Mouse (Mus musculus) MEL (cell line): ENCODE results near the gene Sbds. TPM values are rescaled to one million over a fixed set of nuclear protein-coding genes. Genes with fewer than 3 reads are reported as not detected.

ENCODE experiments used
- DNase-seq: peaks from one replicate; pipeline ENCODE4 v3.0.0; 2011; ENCODE audit warnings: low read depth, low spot score
- H3K27ac ChIP-seq: 2 replicates; pipeline ENCODE4 v1.5.1; 2012; ENCODE audit warnings: low read depth, mild to moderate bottlenecking, control low read depth, low read length, moderate library complexity; ENCODE audit not compliant: control insufficient read depth
- H3K27me3 ChIP-seq, 2 experiments: fragments of 150-350 bp in 1 of 2; sonication (generic) in 1 of 2; 2 replicates each; pipeline ENCODE4 v1.6.1; 2012; ENCODE audit warnings: low read length in 2 of 2, mild to moderate bottlenecking in 2 of 2, improper control_type of control experiment in 1 of 2, moderate library complexity in 1 of 2; ENCODE audit not compliant: insufficient read depth in 2 of 2, control insufficient read depth in 1 of 2
- H3K36me3 ChIP-seq, 2 experiments: 2 replicates each; pipeline ENCODE4 v1.6.1; 2012 to 2014; ENCODE audit warnings: low read length in 2 of 2, improper control_type of control experiment in 1 of 2, inconsistent platforms in 1 of 2, mild to moderate bottlenecking in 1 of 2; ENCODE audit not compliant: insufficient read depth in 2 of 2, control insufficient read depth in 1 of 2
- H3K4me1 ChIP-seq, 2 experiments: fragments of 150-350 bp in 1 of 2; sonication (generic) in 1 of 2; 2 replicates each; pipeline ENCODE4 v1.6.1; 2012; ENCODE audit warnings: low read length in 2 of 2, improper control_type of control experiment in 1 of 2, mild to moderate bottlenecking in 1 of 2; ENCODE audit not compliant: insufficient read depth in 2 of 2, control insufficient read depth in 1 of 2
- H3K4me3 ChIP-seq, 2 experiments: fragments of 150-350 bp in 1 of 2; sonication (generic) in 1 of 2; 2 replicates each; pipeline ENCODE4 v1.5.1; 2012; ENCODE audit warnings: low read depth in 2 of 2, low read length in 2 of 2, mild to moderate bottlenecking in 2 of 2, moderate library complexity in 2 of 2, control low read depth in 1 of 2, improper control_type of control experiment in 1 of 2; ENCODE audit not compliant: control insufficient read depth in 1 of 2, insufficient read depth in 1 of 2
- H3K79me2 ChIP-seq: 2 replicates; pipeline ENCODE4 v1.6.1; 2012; ENCODE audit warnings: mild to moderate bottlenecking, low read length, moderate library complexity; ENCODE audit not compliant: control insufficient read depth, poor library complexity, insufficient read depth
- H3K9ac ChIP-seq: 2 replicates; pipeline ENCODE4 v1.6.1; 2012; ENCODE audit warnings: low read depth, mild to moderate bottlenecking, control low read depth, low read length, moderate library complexity; ENCODE audit not compliant: control insufficient read depth, poor library complexity, severe bottlenecking
- H3K9me3 ChIP-seq: fragments of 150-350 bp; sonication (generic); replicated peaks from 2 replicates; pipeline ENCODE4 v1.6.1; 2012; ENCODE audit warnings: mild to moderate bottlenecking, low read length, improper control_type of control experiment, moderate library complexity; ENCODE audit not compliant: insufficient read depth
- BHLHE40 ChIP-seq: IDR thresholded peaks from 2 replicates; pipeline ENCODE4 v1.6.1; 2012; ENCODE audit warnings: low read depth, mild to moderate bottlenecking, inconsistent platforms, low read length, improper control_type of control experiment, borderline replicate concordance
- CTCF ChIP-seq, 3 experiments: IDR thresholded peaks in 2 of 3; conservative IDR thresholded peaks in 1 of 3; 2 replicates each; pipeline ENCODE4 v1.5.1; 2011 to 2012; ENCODE audit warnings: low read length in 3 of 3, low read depth in 2 of 3, mild to moderate bottlenecking in 2 of 3, improper control_type of control experiment in 1 of 3, inconsistent platforms in 1 of 3, mixed read lengths in 1 of 3, moderate library complexity in 1 of 3; ENCODE audit not compliant: control insufficient read depth in 1 of 3, insufficient read depth in 1 of 3, poor library complexity in 1 of 3, severe bottlenecking in 1 of 3
- E2F4 ChIP-seq: IDR thresholded peaks from 2 replicates; pipeline ENCODE4 v1.6.1; 2011; ENCODE audit warnings: low read depth, low read length, improper control_type of control experiment, borderline replicate concordance
- EP300 ChIP-seq, 2 experiments: IDR thresholded peaks; 2 replicates each; pipeline ENCODE4 v1.6.1; 2011; ENCODE audit warnings: improper control_type of control experiment in 2 of 2, low read length in 2 of 2, low read depth in 1 of 2, mild to moderate bottlenecking in 1 of 2
- ETS1 ChIP-seq: IDR thresholded peaks from 2 replicates; pipeline ENCODE4 v1.6.1; 2012; ENCODE audit warnings: low read depth, mild to moderate bottlenecking, inconsistent platforms, low read length, improper control_type of control experiment, moderate library complexity
- GATA1 ChIP-seq: IDR thresholded peaks from 2 replicates; pipeline ENCODE4 v1.6.1; 2011; ENCODE audit warnings: low read depth, low read length, improper control_type of control experiment
- JUND ChIP-seq: IDR thresholded peaks from 2 replicates; pipeline ENCODE4 v1.6.1; 2011; ENCODE audit warnings: low read depth, mild to moderate bottlenecking, improper control_type of control experiment, low read length
- KAT2A ChIP-seq: conservative IDR thresholded peaks from 2 replicates; pipeline ENCODE4 v1.6.1; 2012; ENCODE audit warnings: low read depth, low read length, improper control_type of control experiment, inconsistent platforms
- MXI1 ChIP-seq: IDR thresholded peaks from 2 replicates; pipeline ENCODE4 v1.6.1; 2011; ENCODE audit warnings: mild to moderate bottlenecking, low read depth, low read length, improper control_type of control experiment
- MYC ChIP-seq: IDR thresholded peaks from 2 replicates; pipeline ENCODE4 v1.6.1; 2011; ENCODE audit warnings: low read depth, mild to moderate bottlenecking, low read length, improper control_type of control experiment, moderate library complexity
- NELFE ChIP-seq: IDR thresholded peaks from 2 replicates; pipeline ENCODE4 v1.6.1; 2011; ENCODE audit warnings: low read depth, low read length, improper control_type of control experiment
- POLR2A ChIP-seq, 2 experiments: IDR thresholded peaks; 2 replicates each; pipeline ENCODE4 v1.6.1; 2011 to 2012; ENCODE audit warnings: low read length in 2 of 2, mild to moderate bottlenecking in 2 of 2, control low read depth in 1 of 2, improper control_type of control experiment in 1 of 2, low read depth in 1 of 2, moderate library complexity in 1 of 2; ENCODE audit not compliant: control insufficient read depth in 1 of 2, insufficient read depth in 1 of 2, poor library complexity in 1 of 2
- POLR2AphosphoS2 ChIP-seq: IDR thresholded peaks from 2 replicates; pipeline ENCODE4 v1.6.1; 2011; ENCODE audit warnings: low read length, improper control_type of control experiment
- POLR2AphosphoS5 ChIP-seq: IDR thresholded peaks from 2 replicates; pipeline ENCODE4 v1.6.1; 2012; ENCODE audit warnings: low read depth, borderline replicate concordance, mild to moderate bottlenecking, inconsistent platforms, low read length, moderate library complexity, mixed read lengths
- RAD21 ChIP-seq: IDR thresholded peaks from 2 replicates; pipeline ENCODE4 v1.6.1; 2011; ENCODE audit warnings: mild to moderate bottlenecking, low read depth, low read length, improper control_type of control experiment
- SIN3A ChIP-seq: IDR thresholded peaks from 2 replicates; pipeline ENCODE4 v1.6.1; 2012; ENCODE audit warnings: low read length, improper control_type of control experiment, inconsistent platforms
- SMC3 ChIP-seq: IDR thresholded peaks from 2 replicates; pipeline ENCODE4 v1.6.1; 2011; ENCODE audit warnings: low read depth, low read length, improper control_type of control experiment
- TAL1 ChIP-seq: IDR thresholded peaks from 2 replicates; pipeline ENCODE4 v1.6.1; 2012; ENCODE audit warnings: mild to moderate bottlenecking, inconsistent platforms, low read length, moderate library complexity, mixed read lengths
- TBP ChIP-seq: IDR thresholded peaks from 2 replicates; pipeline ENCODE4 v1.8.0; 2011; ENCODE audit warnings: low read depth, low read length, improper control_type of control experiment
- USF2 ChIP-seq, 2 experiments: IDR thresholded peaks; 2 replicates each; pipeline ENCODE4 v1.6.1; 2011 to 2012; ENCODE audit warnings: improper control_type of control experiment in 2 of 2, low read length in 2 of 2, borderline replicate concordance in 1 of 2, inconsistent platforms in 1 of 2, low read depth in 1 of 2, mild to moderate bottlenecking in 1 of 2; ENCODE audit not compliant: insufficient read depth in 1 of 2
- ZC3H11A ChIP-seq: IDR thresholded peaks from 2 replicates; pipeline ENCODE4 v1.6.1; 2012; ENCODE audit warnings: low read depth, mild to moderate bottlenecking, inconsistent platforms, low read length, improper control_type of control experiment
- ZMIZ1 ChIP-seq: IDR thresholded peaks from 2 replicates; pipeline ENCODE4 v1.6.1; 2012; ENCODE audit warnings: low read depth, mild to moderate bottlenecking, inconsistent platforms, low read length, improper control_type of control experiment, moderate library complexity
- polyA plus RNA-seq, 2 experiments: library from polyadenylated mRNA; stranded (reverse) in 1 of 2; unstranded in 1 of 2; fragments of >175 nt in 1 of 2; fragments of >200 nt in 1 of 2; gene quantifications; 2 replicates each; pipeline versions ENCODE4 v1.2.1 to v1.2.4; 2012; ENCODE audit warnings: low replicate concordance in 2 of 2, low read depth in 1 of 2; ENCODE audit not compliant: insufficient read length in 2 of 2, insufficient read depth in 1 of 2, missing spikeins in 1 of 2
- total RNA-seq: library from RNA; depleted of rRNA; stranded (reverse); fragments of 300-350 nt; gene quantifications from 2 replicates; pipeline ENCODE4 v1.2.3, GENCODE M21; 2012

The Sbds gene
- total and polyA plus RNA-seq, 3 experiments, result 74.7 to 88.1 TPM; not detected in 1

GRCm38 (mm10) chr5:130290775-130291174 lies 35.4 kb upstream of the Sbds start:
- Histone ChIP-seq H3K27ac (no peak overlapping the region), H3K27me3 (no peaks in the 10 kb centered on the region), H3K4me1 (no peaks in the 10 kb centered on the region), H3K36me3 (peaks cover 0 to 2% of the 10 kb centered on the region in 2 experiments; a peak in 2 of 4 replicates), H3K9ac (no peak overlapping the region), H3K4me3 (no peak overlapping the region), H3K9me3 (no peaks in the 10 kb centered on the region), H3K79me2 (no peaks in the 10 kb centered on the region)
- no peak for DNase-seq
- no peak for TF ChIP-seq E2F4
- no peak for TF ChIP-seq POLR2AphosphoS5
- no peak for TF ChIP-seq ETS1
- no peak for TF ChIP-seq TAL1
- TF ChIP-seq RAD21, result no peak
- no peak for TF ChIP-seq TBP
- TF ChIP-seq MXI1, result no peak
- TF ChIP-seq KAT2A, result no peak

GRCm38 (mm10) chr5:130290242-130290641 lies 34.9 kb upstream of the Sbds start:
- peak; percentile 42 to 53 (median 45) for TF ChIP-seq CTCF (IDR thresholded peaks at IDR 0.05 in 2 of 3, conservative IDR thresholded peaks at IDR 0.05 in 1 of 3; ENCODE audit: control insufficient read depth in 1 of 3, insufficient read depth in 1 of 3, low read depth in 2 of 3, low read length in 3 of 3, poor library complexity in 1 of 3, severe bottlenecking in 1 of 3)
- no peak for TF ChIP-seq JUND
- TF ChIP-seq RAD21, result no peak
- Histone ChIP-seq H3K9ac (no peak overlapping the region), H3K9me3 (no peaks in the 10 kb centered on the region), H3K27ac (no peak overlapping the region), H3K36me3 (peaks cover 0 to 2% of the 10 kb centered on the region in 2 experiments; a peak in 2 of 4 replicates), H3K79me2 (no peaks in the 10 kb centered on the region), H3K4me1 (no peaks in the 10 kb centered on the region), H3K4me3 (no peak overlapping the region), H3K27me3 (no peaks in the 10 kb centered on the region)
- DNase-seq, result peak; percentile 32

GRCm38 (mm10) chr5:130288106-130288505 lies 32.8 kb upstream of the Sbds start:
- Histone ChIP-seq H3K36me3 (peaks cover 0 to 3% of the 10 kb centered on the region in 2 experiments; a peak in 2 of 4 replicates), H3K4me3 (no peak overlapping the region), H3K9me3 (no peaks in the 10 kb centered on the region), H3K9ac (no peak overlapping the region), H3K79me2 (no peaks in the 10 kb centered on the region), H3K27me3 (no peaks in the 10 kb centered on the region), H3K27ac (no peak overlapping the region), H3K4me1 (no peaks in the 10 kb centered on the region)
- no peak for DNase-seq
- TF ChIP-seq SIN3A (no peak), JUND (no peak), CTCF (IDR thresholded peaks at IDR 0.05 in 2 of 3, conservative IDR thresholded peaks at IDR 0.05 in 1 of 3; ENCODE audit: control insufficient read depth in 1 of 3, insufficient read depth in 1 of 3, low read depth in 2 of 3, low read length in 3 of 3, poor library complexity in 1 of 3, severe bottlenecking in 1 of 3) (no peak), POLR2A (IDR thresholded peaks at IDR 0.05; ENCODE audit: control insufficient read depth in 1 of 2, insufficient read depth in 1 of 2, low read depth in 1 of 2, low read length in 2 of 2, poor library complexity in 1 of 2) (no peak), TBP (no peak), SMC3 (no peak), ZMIZ1 (no peak), ETS1 (no peak), POLR2AphosphoS2 (no peak), EP300 (IDR thresholded peaks at IDR 0.05; ENCODE audit: low read depth in 1 of 2, low read length in 2 of 2) (no peak), GATA1 (no peak), NELFE (no peak), POLR2AphosphoS5 (no peak), MXI1 (no peak), BHLHE40 (no peak), E2F4 (no peak), ZC3H11A (no peak), USF2 (IDR thresholded peaks at IDR 0.05; ENCODE audit: borderline replicate concordance in 1 of 2, insufficient read depth in 1 of 2, low read depth in 1 of 2, low read length in 2 of 2) (no peak), MYC (no peak)
